Mouse (Mus musculus): ENCODE measurements around the gene Cby3. TPM values are rescaled to one million over a fixed set of nuclear protein-coding genes. Genes with fewer than 3 reads are reported as not detected.

The Cby3 gene
- polyA plus RNA-seq, 1 experiment from 2014 or later, result not detected

DNA sequence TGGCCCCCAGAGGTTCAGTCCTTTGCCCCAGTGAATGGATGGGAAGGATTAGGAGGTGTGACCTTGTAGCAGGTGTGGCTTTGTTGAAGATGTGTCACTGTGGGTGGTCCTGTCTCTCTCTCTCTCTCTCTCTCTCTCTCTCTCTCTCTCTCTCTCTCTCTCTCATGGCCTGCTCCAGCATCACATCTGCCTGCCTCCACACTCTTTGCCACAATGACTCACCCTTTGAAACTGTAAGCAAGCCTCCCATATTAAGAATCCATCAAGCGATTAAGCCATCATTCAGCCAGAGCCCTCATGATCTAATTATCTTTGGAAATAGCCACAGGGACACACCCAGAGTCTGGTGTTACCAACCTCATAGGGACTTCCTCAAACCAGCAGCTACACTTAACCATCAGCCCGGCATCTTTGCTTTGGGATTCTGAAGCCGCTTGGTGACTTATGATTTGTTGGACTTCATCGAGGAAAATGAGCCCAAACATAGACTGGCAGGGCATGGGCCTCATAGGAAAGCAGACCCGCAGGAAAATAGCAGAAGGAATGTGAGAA lies 15.2 kb downstream of the Cby3 start:
- no peak overlapping the region for H3K9ac ChIP-seq (replicated peaks; ENCODE audit: low read length)
- no peak for DNase-seq (ENCODE audit: low spot score)
- no peak for ATAC-seq (replicated peaks; ENCODE audit: insufficient number of reproducible peaks, low FRiP score, low TSS enrichment, low read depth)
- no peaks in the 10 kb centered on the region for H3K36me3 ChIP-seq (replicated peaks; ENCODE audit: control insufficient read depth, insufficient read depth, low read depth, low read length)
- 83% methylated on average over 5 of the region's 5 CpGs for WGBS
- H3K4me1 ChIP-seq (ENCODE audit: control insufficient read depth, insufficient read depth, low read length), result no peaks in the 10 kb centered on the region
- no peaks in the 10 kb centered on the region for H3K27me3 ChIP-seq (ENCODE audit: control insufficient read depth, insufficient read depth, low read length)
- no peaks in the 10 kb centered on the region for H3K9me3 ChIP-seq (replicated peaks; ENCODE audit: control insufficient read depth, low read length)
- H3K4me2 ChIP-seq (ENCODE audit: low read depth, low read length), result no peak overlapping the region
- H3K27ac ChIP-seq (replicated peaks; ENCODE audit: low read depth, low read length), result no peak overlapping the region
- H3K4me3 ChIP-seq (ENCODE audit: low read depth, low read length), result no peak overlapping the region

DNA sequence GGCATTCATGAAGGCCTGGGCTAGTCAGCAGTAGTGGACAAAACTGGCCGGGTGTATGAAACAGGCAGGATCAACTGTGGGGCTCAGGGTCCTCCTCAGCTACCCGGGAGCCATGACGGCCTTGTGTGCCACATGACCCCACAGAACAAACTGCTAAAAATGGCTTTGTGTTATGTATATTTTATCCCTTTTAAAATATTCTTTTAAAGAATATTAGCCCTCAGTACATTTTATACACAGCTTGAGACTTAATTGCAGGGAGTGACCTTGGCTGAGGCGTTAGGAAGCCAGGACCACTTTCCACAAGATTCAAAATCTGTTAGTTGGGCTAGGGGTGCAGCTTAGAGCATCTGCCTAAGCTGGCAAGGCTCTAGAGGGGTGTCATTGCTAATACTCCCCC lies 16.7 kb downstream of the Cby3 start:
- ATAC-seq (replicated peaks; ENCODE audit: insufficient number of reproducible peaks, low FRiP score, low TSS enrichment, low read depth), result no peak

DNA sequence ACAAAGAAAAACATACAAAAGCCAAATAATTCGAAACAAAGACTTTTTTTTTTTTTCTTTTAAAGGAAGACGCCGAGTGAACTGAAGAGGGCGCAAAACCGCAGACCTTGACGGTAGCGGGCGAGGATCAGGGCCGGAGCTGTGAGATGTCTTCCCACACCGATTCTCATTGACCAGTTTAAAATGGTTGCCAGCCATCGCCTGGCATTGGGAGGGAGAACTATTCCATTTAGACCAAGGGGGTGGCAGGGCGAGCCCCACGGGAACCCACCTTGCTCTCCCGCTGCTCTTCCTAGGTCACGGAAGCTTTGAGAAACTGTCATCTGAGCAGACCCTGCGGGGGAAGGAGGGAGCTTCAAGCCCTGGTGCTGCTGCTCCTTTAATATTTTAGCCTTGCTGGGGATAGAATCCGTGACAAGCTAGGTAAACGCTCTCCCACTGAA lies 17.2 kb downstream of the Cby3 start:
- WGBS, result 2% methylated on average over 18 of the region's 18 CpGs
- no peaks in the 10 kb centered on the region for H3K9me3 ChIP-seq (replicated peaks; ENCODE audit: control insufficient read depth, low read length)
- no peak overlapping the region for H3K27ac ChIP-seq (replicated peaks; ENCODE audit: low read depth, low read length)
- DNase-seq (ENCODE audit: low spot score) (peak; percentile 80), ATAC-seq (replicated peaks; ENCODE audit: insufficient number of reproducible peaks, low FRiP score, low TSS enrichment, low read depth) (peak; percentile 25; the same call in 1 of the 2 replicates)
- no peaks in the 10 kb centered on the region; the same call in 1 of the 2 replicates for H3K4me1 ChIP-seq (ENCODE audit: control insufficient read depth, insufficient read depth, low read length)
- H3K36me3 ChIP-seq (replicated peaks; ENCODE audit: control insufficient read depth, insufficient read depth, low read depth, low read length), result no peaks in the 10 kb centered on the region
- peak overlapping the region; percentile 29 for H3K4me2 ChIP-seq (ENCODE audit: low read depth, low read length)
- H3K4me3 ChIP-seq (ENCODE audit: low read depth, low read length), result peak overlapping the region; percentile 25
- no peaks in the 10 kb centered on the region for H3K27me3 ChIP-seq (ENCODE audit: control insufficient read depth, insufficient read depth, low read length)
- peak overlapping the region; percentile 51 for H3K9ac ChIP-seq (replicated peaks; ENCODE audit: low read length)

More for the DNA sequence above, 16.7 kb downstream of the Cby3 start:
- Histone ChIP-seq H3K4me1 (ENCODE audit: control insufficient read depth, insufficient read depth, low read length) (no peaks in the 10 kb centered on the region), H3K9ac (replicated peaks; ENCODE audit: low read length) (peak overlapping the region; percentile 51), H3K9me3 (replicated peaks; ENCODE audit: control insufficient read depth, low read length) (no peaks in the 10 kb centered on the region), H3K27ac (replicated peaks; ENCODE audit: low read depth, low read length) (no peak overlapping the region), H3K36me3 (replicated peaks; ENCODE audit: control insufficient read depth, insufficient read depth, low read depth, low read length) (no peaks in the 10 kb centered on the region), H3K4me3 (ENCODE audit: low read depth, low read length) (no peak overlapping the region), H3K4me2 (ENCODE audit: low read depth, low read length) (peak overlapping the region; percentile 29; the same call in 1 of the 2 replicates), H3K27me3 (ENCODE audit: control insufficient read depth, insufficient read depth, low read length) (no peaks in the 10 kb centered on the region)
- 55% methylated on average over 4 of the region's 4 CpGs for WGBS
- DNase-seq (ENCODE audit: low spot score), result peak; percentile 20

DNA sequence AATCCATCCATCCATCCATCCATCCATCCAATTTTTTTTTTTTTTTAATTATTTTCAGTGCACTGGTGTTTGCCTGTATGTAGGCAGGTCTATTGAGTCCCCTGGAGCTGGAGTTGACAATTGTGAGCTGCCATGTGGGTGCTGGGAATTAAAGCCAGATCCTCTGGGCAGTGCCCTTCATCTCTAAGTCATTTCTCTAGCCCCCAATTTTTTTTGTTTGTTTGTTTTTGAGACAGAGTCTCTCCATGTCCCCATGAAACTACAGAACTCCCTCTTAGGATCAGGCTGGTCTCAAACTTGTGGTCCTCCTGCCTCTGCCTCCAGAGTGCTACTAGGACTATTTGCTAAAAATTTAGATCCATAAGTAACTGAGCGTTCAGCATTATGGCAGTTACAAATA lies 17.6 kb downstream of the Cby3 start:
- peak overlapping the region; percentile 29; the same call in 1 of the 2 replicates for H3K4me2 ChIP-seq (ENCODE audit: low read depth, low read length)
- H3K27ac ChIP-seq (replicated peaks; ENCODE audit: low read depth, low read length), result no peak overlapping the region
- no peaks in the 10 kb centered on the region for H3K36me3 ChIP-seq (replicated peaks; ENCODE audit: control insufficient read depth, insufficient read depth, low read depth, low read length)
- no peaks in the 10 kb centered on the region for H3K9me3 ChIP-seq (replicated peaks; ENCODE audit: control insufficient read depth, low read length)
- ATAC-seq (replicated peaks; ENCODE audit: insufficient number of reproducible peaks, low FRiP score, low TSS enrichment, low read depth), result no peak
- WGBS, result 93% methylated on average over 1 of the region's 1 CpGs
- peak overlapping the region; percentile 51; the same call in 1 of the 2 replicates for H3K9ac ChIP-seq (replicated peaks; ENCODE audit: low read length)
- H3K4me3 ChIP-seq (ENCODE audit: low read depth, low read length), result no peak overlapping the region
- no peaks in the 10 kb centered on the region for H3K27me3 ChIP-seq (ENCODE audit: control insufficient read depth, insufficient read depth, low read length)
- DNase-seq (ENCODE audit: low spot score), result no peak
- no peaks in the 10 kb centered on the region; the same call in 1 of the 2 replicates for H3K4me1 ChIP-seq (ENCODE audit: control insufficient read depth, insufficient read depth, low read length)

DNA sequence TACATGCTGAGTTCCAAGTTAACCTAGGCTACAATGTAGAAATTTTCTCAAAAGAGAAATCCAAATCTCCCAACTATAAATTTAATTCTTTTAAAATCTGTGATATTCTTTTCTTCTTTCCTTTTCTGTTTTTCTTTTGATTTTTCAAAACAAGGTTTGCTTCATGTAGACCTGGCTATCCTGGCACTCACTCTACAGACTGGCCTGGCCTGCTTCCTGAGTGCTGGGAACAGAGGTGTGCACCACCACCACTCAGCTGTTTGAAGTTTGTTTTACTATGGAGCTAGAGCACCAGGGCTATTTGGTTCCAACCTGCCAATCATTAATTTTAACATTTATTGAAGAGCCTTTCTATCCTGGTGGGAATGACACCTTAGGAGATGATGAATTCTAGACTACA lies 18.8 kb downstream of the Cby3 start:
- H3K4me1 ChIP-seq (ENCODE audit: control insufficient read depth, insufficient read depth, low read length), result no peaks in the 10 kb centered on the region; the same call in 1 of the 2 replicates
- no peak for ATAC-seq (replicated peaks; ENCODE audit: insufficient number of reproducible peaks, low FRiP score, low TSS enrichment, low read depth)

DNA sequence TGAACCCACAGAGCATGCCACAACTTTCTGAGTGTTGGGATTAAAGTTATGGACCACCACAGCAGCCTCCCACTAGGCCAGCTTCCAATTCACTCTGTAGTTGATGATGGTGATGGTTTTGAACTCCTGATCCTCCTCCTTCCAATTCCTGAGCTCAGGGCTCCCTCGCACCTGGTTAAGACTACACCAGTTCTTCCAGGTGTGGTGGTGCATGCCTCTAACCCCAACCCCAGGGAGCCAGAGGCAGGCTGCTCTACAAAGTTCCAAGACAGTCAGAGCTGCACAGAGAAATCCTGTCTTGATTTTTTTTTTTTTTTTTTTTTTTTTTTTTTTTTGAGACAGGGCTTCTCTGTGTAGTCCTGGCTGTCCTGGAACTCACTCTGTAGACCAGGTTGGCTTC lies 19.4 kb downstream of the Cby3 start:
- DNase-seq (ENCODE audit: low spot score), result no peak
- Histone ChIP-seq H3K27ac (replicated peaks; ENCODE audit: low read depth, low read length) (no peak overlapping the region), H3K9me3 (replicated peaks; ENCODE audit: control insufficient read depth, low read length) (no peaks in the 10 kb centered on the region), H3K27me3 (ENCODE audit: control insufficient read depth, insufficient read depth, low read length) (no peaks in the 10 kb centered on the region), H3K9ac (replicated peaks; ENCODE audit: low read length) (no peak overlapping the region), H3K4me1 (ENCODE audit: control insufficient read depth, insufficient read depth, low read length) (no peaks in the 10 kb centered on the region; the same call in 1 of the 2 replicates), H3K4me2 (ENCODE audit: low read depth, low read length) (no peak overlapping the region), H3K36me3 (replicated peaks; ENCODE audit: control insufficient read depth, insufficient read depth, low read depth, low read length) (no peaks in the 10 kb centered on the region), H3K4me3 (ENCODE audit: low read depth, low read length) (no peak overlapping the region)
- WGBS, result 91% methylated on average over 1 of the region's 1 CpGs
- ATAC-seq (replicated peaks; ENCODE audit: insufficient number of reproducible peaks, low FRiP score, low TSS enrichment, low read depth), result no peak

More for the DNA sequence above, 18.8 kb downstream of the Cby3 start:
- no peaks in the 10 kb centered on the region for H3K36me3 ChIP-seq (replicated peaks; ENCODE audit: control insufficient read depth, insufficient read depth, low read depth, low read length)
- H3K27ac ChIP-seq (replicated peaks; ENCODE audit: low read depth, low read length), result no peak overlapping the region
- no peak overlapping the region for H3K4me3 ChIP-seq (ENCODE audit: low read depth, low read length)
- no peaks in the 10 kb centered on the region for H3K9me3 ChIP-seq (replicated peaks; ENCODE audit: control insufficient read depth, low read length)
- no peaks in the 10 kb centered on the region for H3K27me3 ChIP-seq (ENCODE audit: control insufficient read depth, insufficient read depth, low read length)
- DNase-seq (ENCODE audit: low spot score), result no peak
- H3K9ac ChIP-seq (replicated peaks; ENCODE audit: low read length), result no peak overlapping the region
- no peak overlapping the region for H3K4me2 ChIP-seq (ENCODE audit: low read depth, low read length)

DNA sequence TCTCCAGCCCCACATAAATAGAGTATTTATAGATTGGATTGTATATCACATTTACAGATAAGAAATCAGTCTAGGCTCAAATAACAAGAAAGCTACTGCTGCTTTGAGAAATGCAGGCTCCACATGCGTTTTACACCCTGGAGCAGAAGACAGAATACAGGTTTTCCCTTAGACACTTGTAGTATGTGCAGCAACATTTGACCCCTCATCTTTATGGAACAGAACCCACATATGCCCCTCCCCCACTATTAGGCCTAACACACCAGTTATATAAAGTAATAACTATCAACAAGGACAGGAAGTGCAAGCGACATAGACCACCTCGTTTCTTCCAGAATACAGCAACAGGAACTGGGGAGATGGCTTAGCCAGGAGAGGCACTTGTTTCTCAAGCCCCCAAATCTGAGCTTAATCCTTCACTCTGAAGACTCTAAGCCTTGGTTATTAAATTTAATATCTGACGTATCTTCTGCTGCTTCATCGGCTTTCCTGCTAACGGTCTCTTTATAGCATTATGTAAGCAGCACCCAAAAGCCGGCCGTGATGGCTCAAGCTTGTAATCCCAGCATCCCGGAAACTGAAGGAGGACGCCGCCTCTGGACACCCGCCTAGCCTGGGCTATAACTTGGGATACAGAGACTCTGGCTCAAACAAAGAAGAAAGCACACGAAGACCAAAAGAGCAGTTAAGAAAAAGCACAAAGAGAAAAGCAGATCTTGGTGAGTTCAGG lies 20.2 kb downstream of the Cby3 start:
- 88% methylated on average over 13 of the region's 13 CpGs for WGBS
- no peak for DNase-seq (ENCODE audit: low spot score)
- H3K4me1 ChIP-seq (ENCODE audit: control insufficient read depth, insufficient read depth, low read length), result no peaks in the 10 kb centered on the region; the same call in 1 of the 2 replicates
- no peaks in the 10 kb centered on the region for H3K9me3 ChIP-seq (replicated peaks; ENCODE audit: control insufficient read depth, low read length)
- no peak for ATAC-seq (replicated peaks; ENCODE audit: insufficient number of reproducible peaks, low FRiP score, low TSS enrichment, low read depth)
- H3K36me3 ChIP-seq (replicated peaks; ENCODE audit: control insufficient read depth, insufficient read depth, low read depth, low read length), result peaks cover under 1% of the 10 kb centered on the region
- no peak overlapping the region for H3K4me3 ChIP-seq (ENCODE audit: low read depth, low read length)
- H3K4me2 ChIP-seq (ENCODE audit: low read depth, low read length), result no peak overlapping the region
- H3K9ac ChIP-seq (replicated peaks; ENCODE audit: low read length), result no peak overlapping the region
- no peak overlapping the region for H3K27ac ChIP-seq (replicated peaks; ENCODE audit: low read depth, low read length)
- H3K27me3 ChIP-seq (ENCODE audit: control insufficient read depth, insufficient read depth, low read length), result no peaks in the 10 kb centered on the region

DNA sequence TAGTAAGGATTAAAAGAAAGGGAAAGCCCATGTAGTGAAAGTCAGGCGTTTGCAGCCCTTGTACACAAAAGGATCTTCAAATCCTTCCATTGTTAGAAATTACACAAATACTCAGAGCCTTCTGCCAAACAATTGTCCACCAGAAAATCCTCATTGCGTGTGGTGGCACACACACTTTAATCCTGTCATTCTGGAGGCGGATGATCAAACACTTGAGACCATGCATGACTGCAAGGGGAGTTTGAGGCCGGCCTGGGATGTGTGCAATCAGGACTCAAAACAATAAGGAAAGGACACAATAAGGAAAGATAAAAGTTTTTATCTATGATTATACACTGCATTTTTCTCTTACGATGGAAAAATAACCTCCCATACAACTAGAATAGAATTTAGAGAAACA lies 21.2 kb downstream of the Cby3 start:
- H3K36me3 ChIP-seq (replicated peaks; ENCODE audit: control insufficient read depth, insufficient read depth, low read depth, low read length), result peaks cover 5% of the 10 kb centered on the region
- no peaks in the 10 kb centered on the region for H3K9me3 ChIP-seq (replicated peaks; ENCODE audit: control insufficient read depth, low read length)
- no peak overlapping the region for H3K9ac ChIP-seq (replicated peaks; ENCODE audit: low read length)
- no peaks in the 10 kb centered on the region for H3K27me3 ChIP-seq (ENCODE audit: control insufficient read depth, insufficient read depth, low read length)
- H3K4me3 ChIP-seq (ENCODE audit: low read depth, low read length), result no peak overlapping the region
- H3K4me1 ChIP-seq (ENCODE audit: control insufficient read depth, insufficient read depth, low read length), result no peaks in the 10 kb centered on the region; the same call in 1 of the 2 replicates
- WGBS, result 73% methylated on average over 5 of the region's 5 CpGs
- no peak overlapping the region for H3K4me2 ChIP-seq (ENCODE audit: low read depth, low read length)
- DNase-seq (ENCODE audit: low spot score), result no peak
- ATAC-seq (replicated peaks; ENCODE audit: insufficient number of reproducible peaks, low FRiP score, low TSS enrichment, low read depth), result no peak
- no peak overlapping the region for H3K27ac ChIP-seq (replicated peaks; ENCODE audit: low read depth, low read length)
